Mouse (Mus musculus): ENCODE measurements around the gene Csf3. TPM values are rescaled to one million over a fixed set of nuclear protein-coding genes. Genes with fewer than 3 reads are reported as not detected.

Csf3 gene
- polyA plus RNA-seq, 1 experiment = not detected

GRCm38 (mm10) chr11:98693201-98693600 lies 7.9 kb upstream of the Csf3 start:
- TF ChIP-seq EP300 (IDR thresholded peaks at IDR 0.05; ENCODE audit: insufficient read depth, low read depth, low read length) (no peak), CTCF (IDR thresholded peaks at IDR 0.05; ENCODE audit: low read depth, low read length) (no peak), POLR2A (IDR thresholded peaks at IDR 0.05; ENCODE audit: insufficient read depth, low read length) (no peak)
- no peak overlapping the region for H3K4me3 ChIP-seq (ENCODE audit: low read depth, low read length)
- no peaks in the 10 kb centered on the region for H3K27me3 ChIP-seq (ENCODE audit: control insufficient read depth, insufficient read depth, low read length, poor library complexity, severe bottlenecking)
- H3K9ac ChIP-seq (ENCODE audit: low read depth, poor library complexity, severe bottlenecking) = no peak overlapping the region
- peaks cover 56% of the 10 kb centered on the region for H3K36me3 ChIP-seq (ENCODE audit: control insufficient read depth, insufficient read depth, low read length, poor library complexity, severe bottlenecking)
- H3K27ac ChIP-seq (ENCODE audit: insufficient read depth, low read length) = no peak overlapping the region
- H3K4me1 ChIP-seq (ENCODE audit: control insufficient read depth, insufficient read depth, low read length) = no peaks in the 10 kb centered on the region
- H3K9me3 ChIP-seq (replicated peaks; ENCODE audit: control insufficient read depth, insufficient read depth, low read length, poor library complexity, severe bottlenecking) = no peaks in the 10 kb centered on the region

- Histone ChIP-seq H3K27me3 (ENCODE audit: control insufficient read depth, insufficient read depth, low read length, poor library complexity, severe bottlenecking) (no peaks in the 10 kb centered on the region), H3K4me1 (ENCODE audit: control insufficient read depth, insufficient read depth, low read length) (no peaks in the 10 kb centered on the region), H3K36me3 (ENCODE audit: control insufficient read depth, insufficient read depth, low read length, poor library complexity, severe bottlenecking) (peaks cover 54% of the 10 kb centered on the region), H3K4me3 (ENCODE audit: low read depth, low read length) (no peak overlapping the region), H3K27ac (ENCODE audit: insufficient read depth, low read length) (no peak overlapping the region), H3K9me3 (replicated peaks; ENCODE audit: control insufficient read depth, insufficient read depth, low read length, poor library complexity, severe bottlenecking) (no peaks in the 10 kb centered on the region), H3K9ac (ENCODE audit: low read depth, poor library complexity, severe bottlenecking) (no peak overlapping the region)
- TF ChIP-seq CTCF (IDR thresholded peaks at IDR 0.05; ENCODE audit: low read depth, low read length) (no peak), EP300 (IDR thresholded peaks at IDR 0.05; ENCODE audit: insufficient read depth, low read depth, low read length) (no peak), POLR2A (IDR thresholded peaks at IDR 0.05; ENCODE audit: insufficient read depth, low read length) (no peak)
Observed at GRCm38 (mm10) chr11:98693746-98694145, 7.3 kb upstream of the Csf3 start.

DNA sequence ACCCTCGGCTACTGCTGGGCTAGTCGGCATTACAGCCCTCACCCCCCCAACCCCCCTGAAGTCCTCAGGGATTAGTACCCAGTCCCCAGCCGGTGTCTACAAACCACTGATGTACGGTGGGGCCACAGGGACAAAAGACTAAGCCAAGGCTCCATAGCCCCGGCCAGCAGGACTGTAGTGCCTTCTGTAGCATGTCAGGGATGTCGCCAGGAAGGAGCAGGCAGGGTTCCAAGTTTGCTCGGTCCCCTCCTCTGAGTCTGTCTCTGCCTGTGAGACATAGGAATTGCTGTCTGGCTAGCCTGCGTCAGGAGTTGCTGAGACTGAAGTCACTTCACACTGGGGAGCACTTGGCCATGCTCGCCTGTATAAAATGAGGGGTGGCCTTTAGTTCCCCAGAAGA lies 6.8 kb upstream of the Csf3 start:
- H3K9ac ChIP-seq (ENCODE audit: low read depth, poor library complexity, severe bottlenecking) = no peak overlapping the region
- no peak overlapping the region for H3K4me3 ChIP-seq (ENCODE audit: low read depth, low read length)
- no peaks in the 10 kb centered on the region for H3K27me3 ChIP-seq (ENCODE audit: control insufficient read depth, insufficient read depth, low read length, poor library complexity, severe bottlenecking)
- no peaks in the 10 kb centered on the region for H3K9me3 ChIP-seq (replicated peaks; ENCODE audit: control insufficient read depth, insufficient read depth, low read length, poor library complexity, severe bottlenecking)
- H3K27ac ChIP-seq (ENCODE audit: insufficient read depth, low read length) = no peak overlapping the region
- H3K4me1 ChIP-seq (ENCODE audit: control insufficient read depth, insufficient read depth, low read length) = no peaks in the 10 kb centered on the region
- TF ChIP-seq POLR2A (IDR thresholded peaks at IDR 0.05; ENCODE audit: insufficient read depth, low read length) = no peak
- TF ChIP-seq CTCF (IDR thresholded peaks at IDR 0.05; ENCODE audit: low read depth, low read length) = no peak
- no peak for TF ChIP-seq EP300 (IDR thresholded peaks at IDR 0.05; ENCODE audit: insufficient read depth, low read depth, low read length)
- peaks cover 51% of the 10 kb centered on the region for H3K36me3 ChIP-seq (ENCODE audit: control insufficient read depth, insufficient read depth, low read length, poor library complexity, severe bottlenecking)

- Histone ChIP-seq H3K4me1 (ENCODE audit: control insufficient read depth, insufficient read depth, low read length) (no peaks in the 10 kb centered on the region), H3K9ac (ENCODE audit: low read depth, poor library complexity, severe bottlenecking) (no peak overlapping the region), H3K27ac (ENCODE audit: insufficient read depth, low read length) (no peak overlapping the region), H3K4me3 (ENCODE audit: low read depth, low read length) (no peak overlapping the region), H3K27me3 (ENCODE audit: control insufficient read depth, insufficient read depth, low read length, poor library complexity, severe bottlenecking) (no peaks in the 10 kb centered on the region), H3K36me3 (ENCODE audit: control insufficient read depth, insufficient read depth, low read length, poor library complexity, severe bottlenecking) (peaks cover 41% of the 10 kb centered on the region), H3K9me3 (replicated peaks; ENCODE audit: control insufficient read depth, insufficient read depth, low read length, poor library complexity, severe bottlenecking) (no peaks in the 10 kb centered on the region)
- TF ChIP-seq POLR2A (IDR thresholded peaks at IDR 0.05; ENCODE audit: insufficient read depth, low read length) = no peak
- TF ChIP-seq CTCF (IDR thresholded peaks at IDR 0.05; ENCODE audit: low read depth, low read length) = no peak
- no peak for TF ChIP-seq EP300 (IDR thresholded peaks at IDR 0.05; ENCODE audit: insufficient read depth, low read depth, low read length)
Observed at GRCm38 (mm10) chr11:98695408-98695807, 5.7 kb upstream of the Csf3 start.

DNA sequence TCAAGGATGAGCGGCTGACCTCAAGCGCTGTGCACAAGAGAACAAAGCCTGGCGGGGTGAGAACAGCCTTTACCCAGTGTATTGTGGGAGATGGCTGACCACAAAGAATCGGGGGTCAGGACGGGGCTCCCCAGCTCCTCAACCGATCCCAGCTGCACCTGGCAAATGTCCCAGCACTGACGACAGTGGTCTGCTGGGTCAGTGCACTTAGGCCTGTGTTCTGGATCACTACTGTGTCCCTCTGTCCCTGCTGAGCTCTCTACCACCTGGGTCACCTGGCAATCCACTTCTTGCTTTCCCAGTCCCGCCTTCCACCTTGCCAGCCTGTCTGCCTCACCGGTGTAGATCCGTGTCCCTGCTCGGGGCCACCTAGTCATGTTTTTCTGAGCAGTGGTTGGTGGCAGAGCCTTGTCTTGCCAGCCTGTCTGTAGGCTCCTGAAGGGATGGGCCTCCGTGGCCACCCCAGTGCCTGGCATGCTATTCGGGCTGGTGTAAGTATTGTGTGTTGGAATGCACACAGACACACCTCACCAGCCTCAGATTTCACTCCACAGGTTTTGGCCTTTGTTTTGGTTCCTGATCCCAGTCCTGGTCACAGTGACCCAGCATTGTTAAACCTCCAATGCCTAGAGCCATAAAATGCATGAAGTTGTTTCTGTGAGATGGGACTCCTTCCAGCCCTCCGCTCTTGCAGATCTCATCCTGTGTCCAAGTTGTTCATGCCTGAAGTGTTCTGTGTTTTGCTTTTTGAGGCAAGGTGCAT lies 4.4 kb upstream of the Csf3 start:
- Histone ChIP-seq H3K36me3 (ENCODE audit: control insufficient read depth, insufficient read depth, low read length, poor library complexity, severe bottlenecking) (peaks cover 29% of the 10 kb centered on the region), H3K4me1 (ENCODE audit: control insufficient read depth, insufficient read depth, low read length) (peaks cover 2% of the 10 kb centered on the region), H3K27me3 (ENCODE audit: control insufficient read depth, insufficient read depth, low read length, poor library complexity, severe bottlenecking) (no peaks in the 10 kb centered on the region), H3K27ac (ENCODE audit: insufficient read depth, low read length) (no peak overlapping the region), H3K9ac (ENCODE audit: low read depth, poor library complexity, severe bottlenecking) (no peak overlapping the region), H3K9me3 (replicated peaks; ENCODE audit: control insufficient read depth, insufficient read depth, low read length, poor library complexity, severe bottlenecking) (no peaks in the 10 kb centered on the region), H3K4me3 (ENCODE audit: low read depth, low read length) (no peak overlapping the region)
- TF ChIP-seq CTCF (IDR thresholded peaks at IDR 0.05; ENCODE audit: low read depth, low read length) (no peak), POLR2A (IDR thresholded peaks at IDR 0.05; ENCODE audit: insufficient read depth, low read length) (no peak), EP300 (IDR thresholded peaks at IDR 0.05; ENCODE audit: insufficient read depth, low read depth, low read length) (no peak)

GRCm38 (mm10) chr11:98697225-98697624 lies 3.8 kb upstream of the Csf3 start:
- Histone ChIP-seq H3K27ac (ENCODE audit: insufficient read depth, low read length) (no peak overlapping the region), H3K36me3 (ENCODE audit: control insufficient read depth, insufficient read depth, low read length, poor library complexity, severe bottlenecking) (peaks cover 27% of the 10 kb centered on the region)
- no peak for TF ChIP-seq POLR2A (IDR thresholded peaks at IDR 0.05; ENCODE audit: insufficient read depth, low read length)
- no peak for TF ChIP-seq EP300 (IDR thresholded peaks at IDR 0.05; ENCODE audit: insufficient read depth, low read depth, low read length)
- TF ChIP-seq CTCF (IDR thresholded peaks at IDR 0.05; ENCODE audit: low read depth, low read length) = no peak

More at GRCm38 (mm10) chr11:98697225-98697624, 3.8 kb upstream of the Csf3 start:
- Histone ChIP-seq H3K4me1 (ENCODE audit: control insufficient read depth, insufficient read depth, low read length) (peaks cover 2% of the 10 kb centered on the region), H3K9me3 (replicated peaks; ENCODE audit: control insufficient read depth, insufficient read depth, low read length, poor library complexity, severe bottlenecking) (no peaks in the 10 kb centered on the region), H3K27me3 (ENCODE audit: control insufficient read depth, insufficient read depth, low read length, poor library complexity, severe bottlenecking) (no peaks in the 10 kb centered on the region), H3K9ac (ENCODE audit: low read depth, poor library complexity, severe bottlenecking) (no peak overlapping the region), H3K4me3 (ENCODE audit: low read depth, low read length) (no peak overlapping the region)

Measured in ES-Bruce4 (cell line).